Mouse (Mus musculus): ENCODE data around the gene Snx9. TPM values are rescaled to one million over a fixed set of nuclear protein-coding genes. Genes with fewer than 3 reads are reported as not detected.

The Snx9 gene
- polyA plus RNA-seq, 2 experiments from 2014 or later = 4.8 to 7.7 TPM

- no peak for ATAC-seq
Measured at GRCm38 (mm10) chr17:5846101-5846500, 5.0 kb downstream of the Snx9 start.

DNA sequence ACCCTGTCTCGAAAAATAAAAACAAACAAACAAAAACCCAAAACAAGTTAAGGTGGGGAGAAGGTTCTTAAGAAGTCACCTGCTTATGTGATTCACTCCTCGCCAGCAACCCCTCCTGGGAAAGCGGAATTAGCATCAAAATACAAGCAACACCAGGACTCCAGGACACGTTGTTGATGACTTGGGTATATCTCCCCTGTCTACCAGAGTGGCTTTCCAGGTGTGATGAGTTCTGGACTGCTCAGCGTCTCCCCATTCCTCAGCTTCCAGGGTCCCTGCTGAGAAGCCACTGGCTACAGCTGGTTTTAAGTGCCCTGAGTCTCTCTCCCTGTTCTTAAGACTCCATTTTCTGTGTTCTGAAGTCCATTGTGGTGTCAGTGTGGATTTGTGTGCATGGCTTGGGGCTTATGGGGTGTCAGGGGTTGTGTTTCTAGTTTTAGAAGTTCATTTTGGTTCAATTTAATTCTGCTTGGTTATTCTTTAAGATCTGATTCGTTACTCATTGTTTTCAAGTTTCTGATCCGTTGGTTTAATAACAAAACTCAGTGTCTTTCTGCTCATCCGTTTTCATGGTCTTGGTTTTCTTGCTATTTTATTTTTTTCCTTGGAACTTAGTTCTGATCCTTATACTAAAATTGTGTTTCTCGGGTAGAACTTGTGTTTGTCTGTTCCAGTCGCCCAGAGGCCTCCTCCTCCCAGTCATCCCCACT, 7.7 kb downstream of the Snx9 start:
- no peak for ATAC-seq

- no peak for ATAC-seq
Measured at GRCm38 (mm10) chr17:5849421-5849910, 8.3 kb downstream of the Snx9 start.

DNA sequence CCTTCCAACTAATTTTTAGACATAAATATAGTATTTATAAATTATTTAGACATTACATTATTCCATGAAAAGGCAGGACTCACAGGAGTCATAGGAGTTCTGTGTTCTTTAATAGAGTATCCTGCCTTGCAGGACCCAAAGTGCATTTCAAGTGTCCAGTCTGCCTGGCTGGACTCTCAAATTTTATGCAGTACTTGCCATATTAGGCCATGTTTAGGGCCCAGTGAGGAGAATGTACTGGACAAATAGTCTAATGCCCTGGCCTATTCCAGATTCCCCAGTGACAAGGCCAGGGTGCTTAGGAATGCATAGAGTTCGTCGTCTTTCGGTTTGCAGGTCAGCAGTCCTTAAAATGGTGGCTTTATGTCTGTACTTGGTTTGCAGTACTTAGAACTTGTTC, 8.9 kb downstream of the Snx9 start:
- ATAC-seq = no peak

DNA sequence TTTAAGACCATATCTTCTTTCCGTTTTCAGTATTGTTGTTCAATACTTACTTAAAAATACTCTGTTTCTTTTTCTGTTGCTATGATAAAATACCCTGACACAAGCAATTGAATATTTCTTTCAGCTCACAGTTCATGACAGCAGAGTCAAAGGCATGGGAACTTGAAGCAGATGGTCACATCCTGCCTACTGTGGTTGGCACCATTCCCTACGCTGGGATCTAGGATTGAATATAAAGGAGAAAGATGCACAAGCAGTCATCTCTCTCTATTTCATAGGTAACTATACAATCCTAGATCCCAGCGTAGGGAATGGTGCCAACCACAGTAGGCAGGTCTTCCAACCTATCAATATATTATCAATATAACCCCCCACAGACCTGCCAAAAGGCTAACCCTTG, 9.3 kb downstream of the Snx9 start:
- no peak for ATAC-seq

DNA sequence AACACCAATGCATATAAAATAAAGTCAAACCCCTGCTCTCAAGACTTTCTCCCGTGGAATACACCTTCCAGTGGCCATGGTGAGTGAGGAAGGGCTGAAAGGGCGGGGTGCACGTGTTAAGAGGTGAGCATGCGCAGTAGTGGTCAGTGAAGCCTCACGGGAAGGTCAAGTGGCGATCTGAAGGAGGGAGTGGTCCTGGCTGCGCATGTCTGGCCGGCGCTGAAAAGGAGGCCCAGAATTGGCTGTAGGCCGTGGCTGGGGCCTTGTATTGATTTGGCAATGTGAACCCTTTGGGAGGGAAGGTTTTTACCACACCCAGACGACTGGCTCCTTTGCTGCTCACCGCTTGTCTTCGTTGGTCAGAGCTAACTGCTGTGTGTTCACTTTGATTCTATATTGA, 12.8 kb downstream of the Snx9 start:
- ATAC-seq = no peak

- no peak for ATAC-seq
Measured at GRCm38 (mm10) chr17:5855560-5855959, 14.4 kb downstream of the Snx9 start.

GRCm38 (mm10) chr17:5856426-5856825, 15.3 kb downstream of the Snx9 start:
- no peak for ATAC-seq

- no peak for ATAC-seq
Measured at GRCm38 (mm10) chr17:5857206-5857605, 16.1 kb downstream of the Snx9 start.

- ATAC-seq = no peak
Measured at GRCm38 (mm10) chr17:5858209-5858608, 17.1 kb downstream of the Snx9 start.

GRCm38 (mm10) chr17:5862285-5862684, 21.2 kb downstream of the Snx9 start:
- ATAC-seq = no peak

DNA sequence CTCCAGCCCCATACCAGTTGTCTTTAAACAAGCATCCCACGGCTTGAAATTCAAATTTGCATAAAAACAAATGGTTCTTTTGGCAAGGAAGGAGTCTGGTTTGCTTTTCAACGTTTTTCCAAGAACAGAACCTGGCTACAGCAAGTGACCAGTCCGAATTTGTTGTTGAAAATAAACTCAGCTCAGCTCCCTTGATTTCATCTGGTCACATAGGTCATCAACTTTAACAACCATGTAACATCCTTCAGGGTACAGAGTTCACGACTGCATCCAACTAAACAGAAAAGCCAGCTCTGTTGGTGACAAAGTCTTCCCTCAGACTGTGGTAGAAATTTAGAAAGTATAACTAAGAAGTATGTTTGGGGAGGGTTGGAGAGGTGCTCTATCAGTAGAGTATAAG, 21.7 kb downstream of the Snx9 start:
- ATAC-seq = no peak

GRCm38 (mm10) chr17:5863745-5864144, 22.6 kb downstream of the Snx9 start:
- no peak for ATAC-seq

- no peak for ATAC-seq
Measured at GRCm38 (mm10) chr17:5867456-5867855, 26.3 kb downstream of the Snx9 start.

DNA sequence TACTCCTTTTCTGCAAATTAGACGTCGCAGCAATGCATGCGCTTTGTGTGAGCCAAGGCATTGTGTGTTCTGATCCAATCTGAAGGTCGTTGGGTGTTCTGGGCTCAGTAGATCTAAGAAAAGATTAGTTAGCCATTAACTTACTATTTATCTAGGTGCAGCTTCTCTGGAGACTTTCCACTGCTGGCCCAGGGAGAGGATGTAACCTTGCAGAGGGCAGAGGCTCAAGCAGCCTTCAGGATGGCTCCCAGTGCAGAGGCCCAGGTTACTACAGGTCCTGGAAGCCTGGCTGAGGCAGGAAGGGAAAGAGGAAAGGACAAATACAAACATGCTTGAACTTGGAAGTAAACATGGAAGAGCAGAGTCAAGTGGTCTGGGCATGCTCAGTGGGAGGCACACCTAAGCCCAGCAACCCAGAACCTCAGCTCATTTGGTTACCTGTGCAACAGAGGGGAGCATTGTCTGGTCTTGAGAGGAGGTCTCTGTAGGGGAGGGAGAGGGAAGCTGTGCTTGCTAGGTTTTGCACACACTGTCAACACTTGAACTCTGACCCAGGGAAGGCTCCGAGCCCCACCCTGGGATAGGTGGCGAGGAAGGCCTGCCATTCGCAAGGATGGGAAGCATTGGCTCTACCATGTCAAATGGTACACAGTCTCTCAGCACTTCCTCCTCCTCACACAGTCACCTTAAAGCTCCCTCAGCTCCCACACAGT, 27.3 kb downstream of the Snx9 start:
- ATAC-seq = no peak

- no peak for ATAC-seq
Measured at GRCm38 (mm10) chr17:5869461-5869860, 28.3 kb downstream of the Snx9 start.

- no peak for ATAC-seq
Measured at GRCm38 (mm10) chr17:5870002-5870401, 28.9 kb downstream of the Snx9 start.

GRCm38 (mm10) chr17:5870696-5871095, 29.6 kb downstream of the Snx9 start:
- no peak for ATAC-seq

DNA sequence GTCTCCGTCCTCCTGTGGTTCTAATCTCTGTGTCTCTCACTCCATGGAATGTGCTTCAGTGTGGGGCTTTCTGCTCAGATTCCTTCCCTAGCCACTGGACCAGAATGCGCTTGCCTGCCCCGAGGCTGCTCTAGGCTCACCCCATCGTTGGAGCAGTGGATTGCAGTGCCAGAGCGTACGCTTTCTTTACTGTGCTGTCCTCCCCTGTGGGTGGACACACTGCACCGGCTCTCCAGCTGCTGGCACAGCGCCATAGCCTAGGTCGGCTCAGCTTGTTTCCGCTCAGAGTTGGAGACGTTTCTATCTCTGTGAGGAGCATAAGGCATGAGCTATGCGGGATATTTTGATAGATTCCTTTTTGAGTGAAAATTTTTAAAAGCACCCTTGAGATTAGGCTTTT, 31.4 kb downstream of the Snx9 start:
- no peak for ATAC-seq

- no peak for ATAC-seq
Measured at GRCm38 (mm10) chr17:5874565-5874964, 33.4 kb downstream of the Snx9 start.

DNA sequence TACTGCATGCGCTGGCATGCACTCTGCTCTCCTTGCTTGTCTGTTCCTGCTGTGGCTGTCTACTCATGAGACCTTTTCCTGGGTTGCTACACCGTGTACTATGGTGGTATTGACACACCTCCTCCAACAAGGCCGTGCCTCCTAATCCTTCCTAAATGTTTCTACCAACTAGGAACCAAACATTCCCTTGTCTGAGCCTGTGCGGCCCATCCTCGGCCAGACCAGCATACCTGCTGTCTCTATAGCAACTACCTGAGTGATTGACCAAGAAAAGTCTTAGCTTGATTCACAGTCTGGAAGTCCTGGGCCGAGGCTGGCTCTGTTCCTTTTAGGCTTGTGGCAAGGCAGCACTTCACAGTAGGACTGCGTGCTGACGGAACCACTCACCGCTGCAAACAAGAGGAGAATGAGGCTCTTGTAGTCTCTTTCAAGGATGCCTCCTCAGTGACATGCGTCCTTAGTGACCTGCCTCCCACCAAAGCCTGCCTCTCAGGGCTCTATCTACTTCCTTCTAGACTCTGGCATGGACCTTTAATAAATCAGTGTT, 36.6 kb downstream of the Snx9 start:
- ATAC-seq = no peak

- no peak for ATAC-seq
Measured at GRCm38 (mm10) chr17:5878878-5879277, 37.7 kb downstream of the Snx9 start.

DNA sequence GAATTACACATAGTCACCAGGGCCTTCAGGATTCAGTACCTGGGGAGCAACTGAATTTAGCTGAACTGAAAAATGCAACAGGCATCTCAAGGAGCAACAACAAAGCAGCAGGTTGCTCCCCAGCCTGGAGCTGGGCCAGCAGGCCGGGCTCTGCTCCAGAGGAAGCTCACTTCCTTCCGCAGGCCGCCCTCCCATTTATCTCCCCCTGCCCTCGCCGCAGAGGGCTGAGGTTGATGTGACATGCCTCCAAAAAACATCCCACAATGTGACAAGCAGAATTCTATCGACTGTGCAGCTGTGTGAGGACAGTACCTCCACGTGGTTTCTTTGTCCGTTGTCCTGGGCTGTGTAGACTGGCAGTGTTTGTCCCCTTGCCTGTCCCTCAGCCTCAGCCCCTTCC, 44.3 kb downstream of the Snx9 start:
- peak; percentile 37 for ATAC-seq

Measured in activated CD4-positive, CD25-positive, alpha-beta regulatory T cell, adult 4 months (primary cell).